Mouse (Mus musculus): Measurements from ENCODE around the gene Otc. TPM values are rescaled to one million over a fixed set of nuclear protein-coding genes. Genes with fewer than 3 reads are reported as not detected.

Otc gene
- polyA plus RNA-seq (2016; fragmentation: Nextera tagmentation; extraction: Ambion mirVana): 16.8 and 18.2 TPM in 2 replicates

DNA sequence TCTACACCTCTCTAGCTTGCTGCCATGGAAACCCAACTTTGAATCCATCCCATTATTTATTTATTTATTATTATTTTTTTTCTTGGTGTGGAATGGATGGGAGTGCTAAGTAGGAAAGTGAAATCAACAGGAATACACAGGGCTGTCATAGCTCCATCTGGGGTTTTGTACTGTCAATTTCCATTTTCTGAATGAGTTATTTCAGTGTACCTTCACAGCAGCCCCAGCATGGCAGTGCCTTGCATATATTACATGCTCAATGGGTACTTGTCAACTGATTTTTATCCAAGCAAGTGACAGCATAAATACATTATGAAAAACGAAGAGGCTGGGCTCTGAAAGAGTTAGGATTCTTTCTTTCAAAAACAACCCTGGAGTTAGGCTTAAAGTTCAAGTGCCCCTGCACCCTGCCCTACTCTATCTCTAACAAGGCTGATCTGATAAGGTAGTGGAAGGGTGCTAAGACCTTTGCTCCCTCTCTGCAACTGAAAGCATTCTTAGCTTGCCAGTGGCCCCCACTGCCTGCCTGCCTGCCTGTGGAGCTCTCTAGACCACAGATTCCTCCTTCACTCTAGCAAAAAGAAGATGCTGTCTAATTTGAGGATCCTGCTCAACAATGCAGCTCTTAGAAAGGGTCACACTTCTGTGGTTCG, at the start of gene Otc:
TSS of gene Otc (plus strand) at position 454 of the 653 bp plus-strand sequence.
- no peak within 1 kb of the TSS for H3K4me3 ChIP-seq
- peak; percentile 42; the same call in 1 of the 2 replicates for ATAC-seq
- no peaks in the 10 kb centered on the region for H3K4me1 ChIP-seq
- H3K9ac ChIP-seq: no peak within 1 kb of the TSS
- H3K27me3 ChIP-seq (replicated peaks): no peaks in the 10 kb centered on the region
- no peak within 1 kb of the TSS for H3K27ac ChIP-seq
- H3K4me2 ChIP-seq: peak within 1 kb of the TSS; percentile 10; the same call in 1 of the 2 replicates
- no peaks in the 10 kb centered on the region for H3K9me3 ChIP-seq (replicated peaks)
- no peaks in the 10 kb centered on the region for H3K36me3 ChIP-seq
- WGBS (ENCODE audit: insufficient replicate concordance): 32% methylated on average over 2 of the region's 2 CpGs

DNA sequence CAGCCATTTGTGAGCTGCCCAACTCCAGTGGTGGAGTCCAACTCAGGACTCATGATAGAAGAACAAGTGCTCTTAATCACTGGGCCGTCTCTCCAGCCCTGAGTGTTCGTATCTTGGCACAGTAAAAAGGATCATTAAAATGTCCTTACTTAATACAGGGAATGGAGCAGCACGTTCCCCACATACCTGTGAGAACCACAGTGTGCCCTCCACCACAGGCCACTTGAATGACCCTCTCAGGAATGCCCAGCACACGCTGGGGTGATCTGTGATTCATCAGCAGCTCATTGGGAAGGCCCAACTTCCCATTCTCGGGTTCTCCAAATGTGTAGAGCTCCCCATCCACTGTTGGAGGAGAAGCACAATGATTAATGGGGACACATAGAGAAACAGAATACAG, 46.2 kb upstream of the Otc start:
- H3K9ac ChIP-seq: no peak overlapping the region
- no peaks in the 10 kb centered on the region for H3K36me3 ChIP-seq
- ATAC-seq: no peak
- no peak overlapping the region for H3K4me2 ChIP-seq
- H3K9me3 ChIP-seq (replicated peaks): no peaks in the 10 kb centered on the region
- WGBS (ENCODE audit: insufficient replicate concordance): 52% methylated on average over 5 of the region's 5 CpGs
- H3K27me3 ChIP-seq (replicated peaks): no peaks in the 10 kb centered on the region
- no peak overlapping the region for H3K4me3 ChIP-seq
- no peak overlapping the region for H3K27ac ChIP-seq
- H3K4me1 ChIP-seq: no peaks in the 10 kb centered on the region

DNA sequence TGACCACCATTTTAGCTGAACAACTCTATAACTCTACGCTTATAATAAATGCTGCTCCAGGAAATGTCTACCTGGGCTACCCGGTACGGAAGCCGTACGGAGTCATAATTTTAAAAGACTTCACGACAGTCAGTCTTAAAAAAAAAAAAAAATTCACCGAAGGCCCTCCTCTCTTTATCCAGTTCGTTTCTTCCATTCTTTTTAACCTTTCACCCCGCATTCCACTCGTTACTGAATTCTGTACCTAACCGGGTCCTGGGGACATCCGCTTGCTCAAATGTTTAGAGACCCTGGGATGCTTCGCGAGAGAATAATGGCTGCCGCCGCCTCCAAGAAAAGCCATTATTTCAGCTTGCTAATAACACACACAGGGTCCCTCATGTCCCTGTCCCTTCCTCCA, 36.1 kb upstream of the Otc start:
- Histone ChIP-seq H3K4me3 (peak overlapping the region; percentile 64), H3K27me3 (replicated peaks) (no peaks in the 10 kb centered on the region), H3K4me1 (no peaks in the 10 kb centered on the region), H3K9me3 (replicated peaks) (no peaks in the 10 kb centered on the region), H3K36me3 (no peaks in the 10 kb centered on the region), H3K4me2 (peak overlapping the region; percentile 57), H3K9ac (peak overlapping the region; percentile 63), H3K27ac (peak overlapping the region; percentile 51; the same call in 1 of the 2 replicates)
- WGBS (ENCODE audit: insufficient replicate concordance): 11% methylated on average over 16 of the region's 16 CpGs
- ATAC-seq: no peak

DNA sequence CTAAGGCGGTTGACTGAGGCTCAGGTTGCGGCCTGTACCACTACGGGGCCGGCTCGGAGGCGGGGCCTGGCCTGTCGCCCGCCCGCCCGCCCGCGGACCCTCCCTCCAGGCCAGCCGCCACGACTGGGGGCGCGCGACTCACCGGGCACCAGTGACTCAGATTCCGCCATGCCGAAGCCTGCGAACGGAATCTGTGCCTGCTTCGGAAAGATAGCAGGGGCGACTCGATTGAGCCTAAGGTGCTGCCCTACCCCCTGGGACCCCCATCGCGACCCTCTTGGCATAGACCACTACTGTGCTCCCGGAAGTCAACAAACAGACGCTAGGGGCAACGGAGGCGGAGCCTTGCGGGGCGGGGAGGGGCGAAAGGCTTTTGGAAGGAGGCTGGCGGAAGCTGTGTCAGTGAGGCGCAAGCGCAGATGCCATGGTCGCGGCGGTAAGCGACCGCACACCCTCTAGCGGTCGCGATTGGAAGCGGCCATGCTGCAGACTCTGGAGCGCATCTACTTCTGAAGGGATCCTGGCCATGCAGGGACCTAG, 35.6 kb upstream of the Otc start, which contains the start of gene Rpgr:
TSS of gene Rpgr (minus strand) at position 511 of the 540 bp plus-strand sequence.
- 7% methylated on average over 31 of the region's 47 CpGs for WGBS (ENCODE audit: insufficient replicate concordance)
- Histone ChIP-seq H3K36me3 (no peaks in the 10 kb centered on the region), H3K9ac (peak within 1 kb of the TSS; percentile 63), H3K9me3 (replicated peaks) (no peaks in the 10 kb centered on the region), H3K4me1 (no peaks in the 10 kb centered on the region), H3K27me3 (replicated peaks) (no peaks in the 10 kb centered on the region), H3K27ac (peak within 1 kb of the TSS; percentile 51; the same call in 1 of the 2 replicates), H3K4me2 (peak within 1 kb of the TSS; percentile 57), H3K4me3 (peak within 1 kb of the TSS; percentile 64)
- ATAC-seq: peak; percentile 99

DNA sequence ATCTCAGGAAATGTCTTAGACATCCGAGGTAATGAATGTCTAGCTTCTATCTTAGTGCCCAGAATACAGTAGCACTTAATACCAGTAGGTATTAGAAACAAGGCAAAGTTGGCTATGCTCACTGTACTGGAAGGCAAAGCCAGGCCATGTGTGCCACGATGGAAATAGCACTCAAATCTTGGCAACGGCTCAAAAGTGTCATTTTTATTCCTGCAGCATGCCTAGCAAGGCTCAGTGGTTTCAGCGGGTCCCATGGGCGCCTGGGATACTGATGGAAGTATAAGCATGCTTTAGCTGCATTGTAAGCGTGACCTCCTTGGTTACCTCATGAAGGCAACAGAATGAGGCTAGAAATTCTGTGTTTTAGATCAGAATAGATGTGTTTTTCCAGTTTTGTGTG, 32.8 kb upstream of the Otc start:
- H3K9ac ChIP-seq: no peak overlapping the region
- H3K27me3 ChIP-seq (replicated peaks): no peaks in the 10 kb centered on the region
- H3K4me3 ChIP-seq: no peak overlapping the region
- ATAC-seq: no peak
- 52% methylated on average over 6 of the region's 6 CpGs for WGBS (ENCODE audit: insufficient replicate concordance)
- H3K9me3 ChIP-seq (replicated peaks): no peaks in the 10 kb centered on the region
- no peaks in the 10 kb centered on the region for H3K36me3 ChIP-seq
- no peak overlapping the region for H3K27ac ChIP-seq
- no peaks in the 10 kb centered on the region for H3K4me1 ChIP-seq
- H3K4me2 ChIP-seq: no peak overlapping the region

DNA sequence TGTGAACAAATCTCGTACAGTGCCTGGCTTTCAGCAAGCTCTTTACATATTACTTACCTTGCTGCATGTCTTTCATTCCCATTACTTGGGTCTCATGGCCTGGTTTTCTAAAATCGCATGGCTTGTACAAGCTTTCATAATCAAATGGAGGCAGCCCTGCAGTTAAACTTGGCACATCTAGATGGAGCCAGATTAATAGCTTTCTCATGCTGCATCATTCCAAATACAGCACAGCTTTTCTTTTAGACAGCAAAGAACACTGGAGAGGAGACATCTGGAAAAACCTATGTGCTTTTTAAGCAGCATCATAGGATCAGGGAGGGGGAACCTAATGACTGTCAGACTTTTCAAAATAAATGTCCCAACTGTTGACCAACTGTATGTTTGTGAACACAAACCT, 19.1 kb upstream of the Otc start:
- ATAC-seq: no peak
- no peak overlapping the region for H3K27ac ChIP-seq
- H3K27me3 ChIP-seq (replicated peaks): no peaks in the 10 kb centered on the region
- no peaks in the 10 kb centered on the region for H3K36me3 ChIP-seq
- H3K4me3 ChIP-seq: no peak overlapping the region
- no peak overlapping the region for H3K9ac ChIP-seq
- 61% methylated on average over 2 of the region's 2 CpGs for WGBS (ENCODE audit: insufficient replicate concordance)
- no peaks in the 10 kb centered on the region for H3K4me1 ChIP-seq
- H3K9me3 ChIP-seq (replicated peaks): no peaks in the 10 kb centered on the region
- no peak overlapping the region for H3K4me2 ChIP-seq

DNA sequence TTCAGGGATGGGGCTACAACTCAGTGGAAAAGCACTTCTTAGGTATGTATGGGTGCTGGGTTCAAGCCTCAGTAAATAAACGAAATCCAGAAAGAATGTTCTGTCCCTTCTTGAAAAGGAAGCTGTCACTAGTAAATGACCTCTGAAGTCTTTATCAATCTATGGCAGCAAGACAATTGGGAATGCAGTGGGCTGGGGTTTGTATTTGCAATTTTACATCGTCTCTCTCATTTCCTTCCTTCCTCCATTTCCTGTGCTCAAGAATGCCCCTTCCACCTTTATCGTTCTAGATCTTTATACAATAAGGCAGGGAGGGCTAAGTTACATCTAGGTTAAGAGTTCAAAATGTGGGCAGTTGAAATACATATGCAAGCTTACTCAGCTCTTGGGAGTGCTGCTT, 17.5 kb upstream of the Otc start:
- 30% methylated on average over 3 of the region's 3 CpGs for WGBS (ENCODE audit: insufficient replicate concordance)
- H3K9me3 ChIP-seq (replicated peaks): no peaks in the 10 kb centered on the region
- no peak overlapping the region for H3K9ac ChIP-seq
- H3K4me3 ChIP-seq: no peak overlapping the region
- H3K27ac ChIP-seq: no peak overlapping the region
- no peak for ATAC-seq
- H3K4me1 ChIP-seq: no peaks in the 10 kb centered on the region
- no peaks in the 10 kb centered on the region for H3K36me3 ChIP-seq
- H3K27me3 ChIP-seq (replicated peaks): no peaks in the 10 kb centered on the region
- no peak overlapping the region for H3K4me2 ChIP-seq

DNA sequence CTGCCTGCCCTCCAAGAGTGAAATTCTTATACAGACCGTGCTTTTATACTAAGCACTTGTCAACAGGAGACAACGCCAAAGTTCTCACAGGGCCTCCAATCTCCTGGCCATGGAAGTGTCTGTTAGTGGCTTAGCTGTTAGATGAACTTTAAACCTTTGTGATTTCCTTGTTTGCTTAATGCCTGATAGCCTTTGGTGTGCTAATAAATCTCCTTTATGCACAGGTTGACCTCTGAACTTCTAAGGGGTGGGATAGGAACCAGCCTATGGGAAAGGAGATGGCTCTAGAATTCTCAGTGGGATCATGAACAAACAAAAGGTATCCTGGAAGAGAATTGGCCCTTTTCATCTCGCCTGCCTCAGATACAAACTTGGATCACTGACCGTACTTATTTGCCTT, 12.6 kb upstream of the Otc start:
- Histone ChIP-seq H3K4me1 (no peaks in the 10 kb centered on the region), H3K9ac (no peak overlapping the region), H3K4me3 (no peak overlapping the region), H3K27ac (no peak overlapping the region), H3K27me3 (replicated peaks) (no peaks in the 10 kb centered on the region), H3K4me2 (no peak overlapping the region), H3K9me3 (replicated peaks) (no peaks in the 10 kb centered on the region), H3K36me3 (no peaks in the 10 kb centered on the region)
- 0 out of 2 replicates have a peak, but pooled peaks have one; percentile 27 for ATAC-seq
- WGBS (ENCODE audit: insufficient replicate concordance): 48% methylated on average over 4 of the region's 4 CpGs

DNA sequence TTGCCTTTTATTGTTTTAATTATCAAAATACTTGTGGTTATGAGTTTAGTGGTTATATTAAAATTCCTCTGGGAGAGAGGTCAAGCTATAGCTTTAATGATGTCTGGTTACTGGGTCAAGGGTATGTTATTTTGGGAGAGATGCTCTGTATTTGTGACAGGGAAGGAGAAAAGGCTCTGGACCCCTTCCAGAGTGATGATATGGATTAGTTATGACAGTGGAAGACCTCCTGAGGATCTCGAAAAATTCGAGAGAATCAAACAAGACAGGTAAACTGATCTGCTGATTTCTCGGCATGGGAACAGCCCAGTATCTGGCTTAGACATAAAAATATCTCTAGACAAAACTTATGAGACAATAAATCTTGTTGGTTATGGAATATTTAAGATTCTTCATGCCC, 8.2 kb upstream of the Otc start:
- no peak for ATAC-seq
- 60% methylated on average over 3 of the region's 3 CpGs for WGBS (ENCODE audit: insufficient replicate concordance)

DNA sequence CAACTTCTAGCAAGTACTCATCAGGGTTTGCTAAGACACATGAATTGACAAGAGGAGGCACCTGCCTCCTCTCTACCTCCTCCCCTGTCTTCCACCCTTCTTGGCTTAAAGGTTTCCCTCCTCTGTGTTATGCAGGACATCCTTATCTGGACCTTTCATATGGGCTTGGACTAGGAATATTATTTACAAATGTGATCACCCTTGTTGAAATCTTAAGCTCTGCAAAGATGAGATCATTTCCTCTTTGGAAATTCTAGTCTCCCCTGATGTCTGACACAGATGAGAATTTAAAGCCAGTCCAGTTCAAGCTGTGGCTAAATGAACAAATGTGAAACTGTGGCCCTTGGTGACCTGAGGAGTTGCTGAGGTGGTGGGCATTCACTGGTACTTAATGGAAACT, 748 bp upstream of the Otc start:
- Histone ChIP-seq H3K9ac (no peak overlapping the region), H3K36me3 (no peaks in the 10 kb centered on the region), H3K4me2 (no peak overlapping the region), H3K4me3 (no peak overlapping the region), H3K4me1 (no peaks in the 10 kb centered on the region), H3K27me3 (replicated peaks) (no peaks in the 10 kb centered on the region), H3K27ac (no peak overlapping the region), H3K9me3 (replicated peaks) (no peaks in the 10 kb centered on the region)
- ATAC-seq: no peak

More for the DNA sequence above, 8.2 kb upstream of the Otc start:
- no peaks in the 10 kb centered on the region for H3K36me3 ChIP-seq
- no peaks in the 10 kb centered on the region for H3K9me3 ChIP-seq (replicated peaks)
- no peak overlapping the region for H3K9ac ChIP-seq
- no peak overlapping the region for H3K4me2 ChIP-seq
- H3K27me3 ChIP-seq (replicated peaks): no peaks in the 10 kb centered on the region
- H3K4me3 ChIP-seq: no peak overlapping the region
- H3K27ac ChIP-seq: no peak overlapping the region
- H3K4me1 ChIP-seq: no peaks in the 10 kb centered on the region

DNA sequence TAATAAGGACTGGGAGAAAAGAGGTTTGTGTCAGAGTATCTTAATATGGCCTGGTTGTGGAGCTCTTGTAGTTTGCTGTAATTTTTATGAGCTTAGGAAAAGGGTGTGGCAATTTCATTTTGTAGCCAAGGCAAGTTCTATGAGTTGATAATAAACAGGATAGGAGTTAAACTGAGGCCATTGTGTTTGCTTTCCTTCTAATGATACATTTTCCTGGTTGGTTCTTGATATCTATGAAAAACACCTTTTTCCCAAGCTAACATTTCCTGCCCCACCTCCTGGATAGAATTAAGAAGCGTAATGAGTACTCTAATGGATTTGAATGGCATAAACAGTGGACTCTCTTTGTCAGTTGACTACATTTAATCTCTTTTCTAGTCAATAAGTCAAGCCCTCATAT, 5.7 kb downstream of the Otc start:
- H3K4me3 ChIP-seq: no peak overlapping the region
- no peak overlapping the region for H3K27ac ChIP-seq
- WGBS (ENCODE audit: insufficient replicate concordance): 75% methylated on average over 1 of the region's 1 CpGs
- H3K9ac ChIP-seq: no peak overlapping the region
- no peaks in the 10 kb centered on the region for H3K27me3 ChIP-seq (replicated peaks)
- H3K4me2 ChIP-seq: no peak overlapping the region
- no peaks in the 10 kb centered on the region for H3K36me3 ChIP-seq
- H3K4me1 ChIP-seq: no peaks in the 10 kb centered on the region
- no peaks in the 10 kb centered on the region for H3K9me3 ChIP-seq (replicated peaks)
- ATAC-seq: no peak

DNA sequence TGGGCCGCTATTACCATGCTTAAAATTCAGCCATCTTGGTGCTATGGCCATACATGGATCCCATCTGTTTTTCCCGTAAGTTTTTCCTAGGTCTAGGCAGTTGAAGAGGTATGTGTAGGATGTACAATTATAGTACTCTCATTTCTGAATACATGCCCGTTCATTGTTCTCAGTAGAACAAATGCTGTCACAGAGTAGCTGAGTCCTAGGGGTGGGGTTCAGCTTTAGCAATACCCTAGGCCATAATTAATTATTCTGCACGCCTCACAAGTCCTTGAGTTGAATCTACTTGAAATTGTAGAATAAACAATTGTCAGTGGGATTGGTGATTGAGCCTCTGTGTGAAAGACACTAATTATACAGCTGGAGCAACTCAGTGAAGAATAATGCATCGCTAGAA, 6.2 kb downstream of the Otc start:
- no peaks in the 10 kb centered on the region for H3K4me1 ChIP-seq
- no peaks in the 10 kb centered on the region for H3K9me3 ChIP-seq (replicated peaks)
- H3K36me3 ChIP-seq: no peaks in the 10 kb centered on the region
- H3K4me2 ChIP-seq: no peak overlapping the region
- 62% methylated on average over 5 of the region's 5 CpGs for WGBS (ENCODE audit: insufficient replicate concordance)
- ATAC-seq: no peak
- no peaks in the 10 kb centered on the region for H3K27me3 ChIP-seq (replicated peaks)
- no peak overlapping the region for H3K27ac ChIP-seq
- H3K9ac ChIP-seq: no peak overlapping the region
- H3K4me3 ChIP-seq: no peak overlapping the region

DNA sequence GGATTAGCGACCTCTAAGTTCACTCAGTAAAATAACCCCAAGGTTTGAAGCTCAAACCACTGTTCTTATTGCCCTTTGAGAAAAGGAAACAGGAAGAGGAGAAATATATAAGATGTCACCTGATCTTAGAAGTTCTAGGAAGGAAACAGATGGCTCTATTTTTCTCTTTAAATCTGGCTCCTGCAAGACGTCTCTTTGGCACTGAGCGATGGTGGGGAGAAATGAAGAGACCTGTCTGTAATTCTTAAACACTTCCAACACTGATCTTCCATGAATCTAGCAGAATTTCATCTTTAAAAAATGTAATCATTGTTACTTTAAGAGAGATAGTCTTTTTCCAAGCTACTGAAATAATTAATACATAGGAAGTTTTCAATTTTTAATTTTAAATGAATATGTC, 16.2 kb downstream of the Otc start:
- 70% methylated on average over 3 of the region's 3 CpGs for WGBS (ENCODE audit: insufficient replicate concordance)
- Histone ChIP-seq H3K4me3 (no peak overlapping the region), H3K9me3 (replicated peaks) (no peaks in the 10 kb centered on the region), H3K9ac (no peak overlapping the region), H3K36me3 (no peaks in the 10 kb centered on the region), H3K4me2 (no peak overlapping the region), H3K27me3 (replicated peaks) (no peaks in the 10 kb centered on the region), H3K27ac (no peak overlapping the region), H3K4me1 (no peaks in the 10 kb centered on the region)
- no peak for ATAC-seq

Measured in liver, embryonic 12.5 days (tissue).